Mouse (Mus musculus) liver, embryonic 13.5 days (tissue): Measurements from ENCODE around the gene Capns1. TPM values are rescaled to one million over a fixed set of nuclear protein-coding genes. Genes with fewer than 3 reads are reported as not detected.

ENCODE experiments used
- polyA plus RNA-seq: library from polyadenylated mRNA; unstranded; fragments of >200 nt; fragmentation: Nextera tagmentation; extraction: Ambion mirVana; gene quantifications from 2 replicates; pipeline ENCODE4 v1.2.1, GENCODE M21; 2015

Capns1 gene
- polyA plus RNA-seq, 1 experiment from 2014 or later: 40.8 TPM

Other genes with a start within 250 kb of the Capns1 start
- gene Zfp74, start 244.7 kb downstream of the Capns1 start, polyA plus RNA-seq: 2.0 and 2.6 TPM in 2 replicates
- gene Zfp568, start 214.9 kb downstream of the Capns1 start, polyA plus RNA-seq: 8.5 and 10.9 TPM in 2 replicates
- 0.29 and 0.41 TPM in 2 replicates for gene Zfp14, start 147.4 kb downstream of the Capns1 start, polyA plus RNA-seq
- gene Zfp82, start 125.9 kb downstream of the Capns1 start, polyA plus RNA-seq: 1.7 and 2.1 TPM in 2 replicates
- gene Gm26920, start 108.4 kb downstream of the Capns1 start, polyA plus RNA-seq: 0.44 TPM in 1 of 2 replicates, not detected in the other
- gene Zfp566, start 108.3 kb downstream of the Capns1 start, polyA plus RNA-seq: 2.0 and 2.5 TPM in 2 replicates
- gene Zfp260, start 104.0 kb downstream of the Capns1 start, polyA plus RNA-seq: 12.7 and 18.3 TPM in 2 replicates
- 1.6 and 2.1 TPM in 2 replicates for gene Zfp382, start 76.9 kb downstream of the Capns1 start, polyA plus RNA-seq
- 4.8 and 6.2 TPM in 2 replicates for gene Zfp146, start 29.1 kb downstream of the Capns1 start, polyA plus RNA-seq
- 4.2 and 4.8 TPM in 2 replicates for gene Cox7a1, start 14.7 kb downstream of the Capns1 start, polyA plus RNA-seq
- 67.1 and 70.0 TPM in 2 replicates for gene Polr2i, start 33.1 kb upstream of the Capns1 start, polyA plus RNA-seq
- gene Tbcb, start 33.5 kb upstream of the Capns1 start, polyA plus RNA-seq: 62.1 and 63.7 TPM in 2 replicates
- not detected in 2 replicates for gene Ovol3, start 36.9 kb upstream of the Capns1 start, polyA plus RNA-seq
- 0.13 TPM in 1 of 2 replicates, not detected in the other for gene Thap8, start 81.3 kb upstream of the Capns1 start, polyA plus RNA-seq
- 7.0 and 8.1 TPM in 2 replicates for gene Wdr62, start 81.6 kb upstream of the Capns1 start, polyA plus RNA-seq
- gene Clip3, start 92.9 kb upstream of the Capns1 start, polyA plus RNA-seq: 1.4 and 1.7 TPM in 2 replicates
- gene Alkbh6, start 109.9 kb upstream of the Capns1 start, polyA plus RNA-seq: 17.2 and 18.9 TPM in 2 replicates
- 6.1 and 8.8 TPM in 2 replicates for gene Syne4, start 116.0 kb upstream of the Capns1 start, polyA plus RNA-seq
- 1.3 and 1.8 TPM in 2 replicates for gene E130208F15Rik, start 122.9 kb upstream of the Capns1 start, polyA plus RNA-seq
- 6.4 and 6.6 TPM in 2 replicates for gene Sdhaf1, start 125.1 kb upstream of the Capns1 start, polyA plus RNA-seq
- 1.4 and 1.5 TPM in 2 replicates for gene Lrfn3, start 164.0 kb upstream of the Capns1 start, polyA plus RNA-seq
- gene Tyrobp, start 214.9 kb upstream of the Capns1 start, polyA plus RNA-seq: 65.8 and 80.0 TPM in 2 replicates
- gene Hcst, start 221.0 kb upstream of the Capns1 start, polyA plus RNA-seq: 2.7 and 4.0 TPM in 2 replicates
- gene Nfkbid, start 222.9 kb upstream of the Capns1 start, polyA plus RNA-seq: 1.2 TPM in 2 replicates
- gene Aplp1, start 246.7 kb upstream of the Capns1 start, polyA plus RNA-seq: 4.6 and 4.7 TPM in 2 replicates